Mouse (Mus musculus): Measurements from ENCODE around the gene Ash1l. TPM values are rescaled to one million over a fixed set of nuclear protein-coding genes. Genes with fewer than 3 reads are reported as not detected.

Gene Ash1l
- polyA plus RNA-seq, 1 experiment from 2014 or later: 13.3 TPM

DNA sequence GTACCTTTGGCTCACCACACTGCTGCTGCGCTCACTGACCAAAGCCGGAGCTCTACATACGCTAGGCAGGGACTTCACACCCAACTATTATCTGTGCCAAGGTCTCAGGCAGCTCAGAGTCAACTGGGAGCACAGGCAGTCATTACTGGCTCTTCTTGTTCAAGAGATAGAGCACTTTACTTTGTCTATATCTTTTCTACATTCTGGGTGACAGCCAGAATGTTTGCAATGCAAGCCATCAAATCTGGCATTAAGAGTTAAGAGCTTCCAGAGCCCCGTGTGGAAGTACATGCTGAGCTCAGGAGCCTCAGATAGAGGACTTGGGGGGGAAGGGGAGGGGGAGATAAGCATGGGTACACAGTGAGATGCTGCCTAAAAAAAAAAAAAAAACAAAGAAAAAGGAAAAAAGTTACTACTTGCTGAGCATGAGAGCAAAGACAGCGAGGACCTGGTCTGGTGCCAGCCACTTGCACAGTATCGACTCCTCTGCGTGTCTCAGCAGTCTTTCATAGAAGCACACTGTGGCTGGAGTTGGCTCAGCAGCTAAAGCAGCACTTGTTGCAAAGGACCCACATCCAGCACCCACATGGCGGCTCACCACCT, 26.3 kb upstream of the Ash1l start:
- Histone ChIP-seq H3K36me3 (peaks cover 69% of the 10 kb centered on the region), H3K27ac (peak overlapping the region; percentile 83), H3K9ac (no peak overlapping the region)

GRCm38 (mm10) chr3:88925651-88926050, 24.8 kb upstream of the Ash1l start:
- Histone ChIP-seq H3K27me3 (no peaks in the 10 kb centered on the region), H3K9ac (no peak overlapping the region), H3K27ac (no peak overlapping the region), H3K4me1 (replicated peaks) (peaks cover 32% of the 10 kb centered on the region), H3K9me3 (replicated peaks) (no peaks in the 10 kb centered on the region), H3K4me3 (no peak overlapping the region), H3K36me3 (peaks cover 77% of the 10 kb centered on the region), H3K4me2 (no peak overlapping the region)
- 94% methylated on average over 2 of the region's 2 CpGs for WGBS
- no peak for ATAC-seq (replicated peaks; ENCODE audit: insufficient number of reproducible peaks, insufficient read depth, low FRiP score, low read depth)

More for the DNA sequence above, 26.3 kb upstream of the Ash1l start:
- ATAC-seq (replicated peaks; ENCODE audit: insufficient number of reproducible peaks, insufficient read depth, low FRiP score, low read depth): peak; percentile 81
- no peaks in the 10 kb centered on the region for H3K27me3 ChIP-seq
- H3K4me2 ChIP-seq: peak overlapping the region; percentile 34
- H3K9me3 ChIP-seq (replicated peaks): 0 out of 2 replicates have a peak, but pooled peaks cover 3% of the 10 kb centered on the region
- 28% methylated on average over 8 of the region's 8 CpGs for WGBS
- peaks cover 32% of the 10 kb centered on the region for H3K4me1 ChIP-seq (replicated peaks)
- H3K4me3 ChIP-seq: no peak overlapping the region

GRCm38 (mm10) chr3:88929501-88929900, 20.9 kb upstream of the Ash1l start:
- Histone ChIP-seq H3K27ac (no peak overlapping the region), H3K9ac (no peak overlapping the region), H3K4me3 (no peak overlapping the region), H3K4me1 (replicated peaks) (peaks cover 11% of the 10 kb centered on the region), H3K27me3 (no peaks in the 10 kb centered on the region), H3K4me2 (no peak overlapping the region), H3K36me3 (peaks cover 74% of the 10 kb centered on the region), H3K9me3 (replicated peaks) (no peaks in the 10 kb centered on the region)
- ATAC-seq (replicated peaks; ENCODE audit: insufficient number of reproducible peaks, insufficient read depth, low FRiP score, low read depth): no peak
- 80% methylated on average over 3 of the region's 3 CpGs for WGBS

DNA sequence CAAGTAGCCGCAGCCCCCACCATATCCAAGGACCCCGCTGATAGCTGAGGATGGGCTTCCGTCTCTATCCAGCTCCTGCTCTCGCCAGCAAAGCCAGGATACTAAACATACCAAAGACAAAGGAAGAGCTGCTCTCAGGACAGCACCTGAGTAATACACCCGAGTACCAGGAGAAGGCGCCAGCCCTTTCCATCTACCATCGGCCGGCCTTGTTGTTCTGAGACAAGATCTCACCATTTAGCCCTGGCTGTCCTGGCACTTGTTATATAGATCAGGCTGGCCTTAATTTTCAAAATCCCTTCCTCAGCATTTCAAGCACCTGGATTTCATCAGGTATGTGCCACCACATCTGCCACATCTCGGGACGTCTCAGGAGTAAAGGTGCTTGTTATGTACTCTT, 11.4 kb upstream of the Ash1l start:
- H3K36me3 ChIP-seq: peaks cover 46% of the 10 kb centered on the region
- no peaks in the 10 kb centered on the region for H3K4me1 ChIP-seq (replicated peaks)
- ATAC-seq (replicated peaks; ENCODE audit: insufficient number of reproducible peaks, insufficient read depth, low FRiP score, low read depth): no peak
- H3K4me3 ChIP-seq: no peak overlapping the region
- no peak overlapping the region for H3K9ac ChIP-seq
- no peak overlapping the region for H3K4me2 ChIP-seq
- no peaks in the 10 kb centered on the region for H3K9me3 ChIP-seq (replicated peaks)
- H3K27ac ChIP-seq: no peak overlapping the region
- 88% methylated on average over 10 of the region's 10 CpGs for WGBS
- no peaks in the 10 kb centered on the region for H3K27me3 ChIP-seq

GRCm38 (mm10) chr3:88939749-88940148, 10.7 kb upstream of the Ash1l start:
- Histone ChIP-seq H3K4me1 (replicated peaks) (no peaks in the 10 kb centered on the region), H3K9me3 (replicated peaks) (no peaks in the 10 kb centered on the region), H3K4me2 (no peak overlapping the region), H3K9ac (no peak overlapping the region), H3K4me3 (no peak overlapping the region), H3K27me3 (no peaks in the 10 kb centered on the region), H3K27ac (no peak overlapping the region), H3K36me3 (peaks cover 40% of the 10 kb centered on the region)
- WGBS: 63% methylated on average over 3 of the region's 3 CpGs
- ATAC-seq (replicated peaks; ENCODE audit: insufficient number of reproducible peaks, insufficient read depth, low FRiP score, low read depth): no peak

DNA sequence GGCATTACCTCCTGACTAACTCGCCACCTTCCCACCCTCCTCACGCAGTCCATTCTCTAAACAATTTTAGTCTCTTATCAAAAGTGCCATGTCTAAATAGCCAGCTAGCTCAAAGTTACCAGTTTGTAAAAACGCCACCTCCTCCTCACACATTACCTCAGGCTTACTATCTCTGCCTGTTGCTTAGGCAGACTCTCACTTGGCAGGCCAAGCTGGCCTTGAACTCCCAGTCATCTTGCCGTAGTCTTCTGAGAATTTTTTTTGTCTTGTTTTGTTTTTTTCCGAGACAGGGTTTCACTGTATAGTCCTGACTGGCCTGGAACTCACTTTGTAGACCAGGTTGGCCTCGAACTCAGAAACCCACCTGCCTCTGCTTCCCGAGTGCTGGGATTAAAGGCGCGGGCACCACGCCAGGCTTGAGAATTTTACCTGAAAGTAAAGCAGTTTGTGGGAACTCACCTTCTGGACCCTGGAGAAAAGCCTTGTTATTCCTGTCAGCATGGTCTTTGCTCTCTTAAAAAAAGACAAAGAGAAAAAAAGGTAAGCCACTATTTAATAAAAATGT, 8.0 kb upstream of the Ash1l start:
- Histone ChIP-seq H3K27me3 (no peaks in the 10 kb centered on the region), H3K36me3 (peaks cover 33% of the 10 kb centered on the region), H3K9me3 (replicated peaks) (no peaks in the 10 kb centered on the region), H3K9ac (no peak overlapping the region), H3K4me2 (no peak overlapping the region), H3K4me3 (no peak overlapping the region), H3K4me1 (replicated peaks) (no peaks in the 10 kb centered on the region), H3K27ac (no peak overlapping the region)
- 89% methylated on average over 10 of the region's 10 CpGs for WGBS
- no peak for ATAC-seq (replicated peaks; ENCODE audit: insufficient number of reproducible peaks, insufficient read depth, low FRiP score, low read depth)

DNA sequence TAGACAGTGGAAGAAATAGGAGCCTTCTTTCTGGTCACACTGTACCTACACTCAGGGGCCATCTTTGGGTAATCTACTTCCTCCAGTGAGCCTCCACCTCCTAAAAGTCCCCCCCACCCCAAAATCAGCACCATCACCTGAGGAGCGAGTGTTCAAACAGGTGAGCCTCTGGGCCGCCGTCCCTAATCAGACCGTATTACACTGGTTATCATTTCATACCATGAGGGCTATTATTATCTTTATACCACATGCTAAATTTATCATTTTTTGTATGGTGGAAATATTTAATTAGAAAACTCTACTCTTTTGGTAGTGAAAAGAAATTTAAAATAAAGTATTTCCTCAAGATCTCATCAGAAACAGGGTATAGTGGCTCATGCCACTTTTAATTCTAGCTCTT, 6.3 kb upstream of the Ash1l start:
- Histone ChIP-seq H3K9ac (no peak overlapping the region), H3K27me3 (no peaks in the 10 kb centered on the region), H3K4me1 (replicated peaks) (peaks cover 8% of the 10 kb centered on the region), H3K36me3 (peaks cover 25% of the 10 kb centered on the region), H3K4me3 (no peak overlapping the region), H3K27ac (no peak overlapping the region), H3K9me3 (replicated peaks) (no peaks in the 10 kb centered on the region), H3K4me2 (no peak overlapping the region)
- no peak for ATAC-seq (replicated peaks; ENCODE audit: insufficient number of reproducible peaks, insufficient read depth, low FRiP score, low read depth)
- WGBS: 92% methylated on average over 4 of the region's 4 CpGs

GRCm38 (mm10) chr3:88949786-88950575, 441 bp upstream of the Ash1l start:
- H3K27ac ChIP-seq: peak overlapping the region; percentile 99
- H3K4me1 ChIP-seq (replicated peaks): peaks cover 27% of the 10 kb centered on the region
- H3K36me3 ChIP-seq: no peaks in the 10 kb centered on the region
- peak overlapping the region; percentile 93 for H3K9ac ChIP-seq
- H3K4me3 ChIP-seq: peak overlapping the region; percentile 92
- under 1% methylated on average over 71 of the region's 92 CpGs for WGBS
- peak; percentile 90 for ATAC-seq (replicated peaks; ENCODE audit: insufficient number of reproducible peaks, insufficient read depth, low FRiP score, low read depth)
- no peaks in the 10 kb centered on the region for H3K27me3 ChIP-seq
- peak overlapping the region; percentile 68 for H3K4me2 ChIP-seq
- H3K9me3 ChIP-seq (replicated peaks): no peaks in the 10 kb centered on the region

- Histone ChIP-seq H3K4me2 (peak overlapping the region; percentile 68), H3K9ac (peak overlapping the region; percentile 93), H3K36me3 (no peaks in the 10 kb centered on the region), H3K4me3 (peak overlapping the region; percentile 92), H3K27ac (peak overlapping the region; percentile 99), H3K4me1 (replicated peaks) (peaks cover 27% of the 10 kb centered on the region), H3K9me3 (replicated peaks) (no peaks in the 10 kb centered on the region), H3K27me3 (no peaks in the 10 kb centered on the region)
- ATAC-seq (replicated peaks; ENCODE audit: insufficient number of reproducible peaks, insufficient read depth, low FRiP score, low read depth): no peak
- 2% methylated on average over 5 of the region's 5 CpGs for WGBS
Measured at GRCm38 (mm10) chr3:88951327-88951800, 942 bp downstream of the Ash1l start.

- 82% methylated on average over 4 of the region's 4 CpGs for WGBS
- Histone ChIP-seq H3K27me3 (no peaks in the 10 kb centered on the region), H3K9me3 (replicated peaks) (no peaks in the 10 kb centered on the region), H3K4me1 (replicated peaks) (peaks cover 30% of the 10 kb centered on the region), H3K27ac (no peak overlapping the region), H3K36me3 (no peaks in the 10 kb centered on the region), H3K9ac (no peak overlapping the region), H3K4me3 (no peak overlapping the region), H3K4me2 (no peak overlapping the region)
- no peak for ATAC-seq (replicated peaks; ENCODE audit: insufficient number of reproducible peaks, insufficient read depth, low FRiP score, low read depth)
Measured at GRCm38 (mm10) chr3:88953246-88953645, 2.8 kb downstream of the Ash1l start.

DNA sequence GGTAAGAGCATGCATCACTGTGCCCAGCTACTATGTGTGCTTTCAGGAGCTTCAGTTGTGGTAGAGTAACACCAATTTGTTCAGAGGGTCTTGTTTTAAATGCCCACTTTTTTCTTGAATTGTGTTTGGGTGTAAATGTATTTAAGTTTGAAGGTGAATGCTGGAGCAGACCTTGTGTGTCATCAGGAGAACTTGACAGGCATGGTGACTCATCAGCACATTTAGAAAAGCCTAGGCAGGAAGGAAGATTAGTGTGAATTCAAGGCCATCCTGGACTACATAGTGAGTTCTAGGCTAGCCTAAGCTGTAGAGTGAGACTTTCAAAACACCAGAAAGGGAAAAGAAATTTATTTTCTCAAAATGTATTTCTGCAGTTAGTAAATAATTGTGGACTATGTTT, 3.3 kb downstream of the Ash1l start:
- no peak for ATAC-seq (replicated peaks; ENCODE audit: insufficient number of reproducible peaks, insufficient read depth, low FRiP score, low read depth)
- no peak overlapping the region for H3K9ac ChIP-seq
- H3K27me3 ChIP-seq: no peaks in the 10 kb centered on the region
- H3K4me2 ChIP-seq: no peak overlapping the region
- no peak overlapping the region for H3K27ac ChIP-seq
- H3K4me3 ChIP-seq: no peak overlapping the region
- peaks cover 26% of the 10 kb centered on the region for H3K4me1 ChIP-seq (replicated peaks)
- H3K9me3 ChIP-seq (replicated peaks): no peaks in the 10 kb centered on the region
- H3K36me3 ChIP-seq: no peaks in the 10 kb centered on the region
